In the genomic region with DNA sequence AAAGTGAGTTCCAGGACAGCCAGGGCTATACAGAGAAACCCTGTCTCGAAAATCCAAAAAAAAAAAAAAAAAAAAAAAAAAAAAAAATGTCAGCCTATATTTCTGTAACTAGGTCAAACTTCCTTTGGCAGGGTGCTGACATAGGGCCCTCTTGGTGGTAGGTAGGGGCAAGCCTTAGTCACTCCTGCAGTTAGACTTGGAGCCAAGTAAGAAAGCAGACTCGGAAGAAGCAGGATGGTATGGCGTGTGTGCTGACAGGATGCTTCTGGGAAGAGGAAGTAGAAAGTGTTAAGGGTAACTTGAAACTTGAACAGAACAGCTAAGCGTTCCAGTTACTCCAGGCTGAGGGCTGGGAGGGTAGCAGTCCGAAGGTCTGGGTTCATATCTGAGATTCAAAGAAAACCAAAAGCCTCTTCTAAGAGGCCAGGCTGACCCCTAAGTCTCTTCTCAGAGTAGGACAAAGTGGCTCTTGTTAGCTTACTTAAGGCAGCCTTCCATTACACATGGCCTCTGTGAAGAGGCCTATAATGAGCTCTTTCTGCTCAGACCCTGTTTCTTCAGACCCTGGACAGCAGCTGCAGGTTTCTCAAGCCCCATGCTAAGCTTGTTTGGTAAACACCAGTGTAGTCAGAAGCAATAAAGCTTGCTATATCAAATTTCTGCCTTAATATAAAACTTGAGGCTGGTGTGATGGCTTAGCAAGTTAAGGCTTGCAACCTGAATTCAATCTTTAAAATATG, we compare ENCODE assay signal across 9 mouse cellular contexts. TPM values are rescaled to one million over a fixed set of nuclear protein-coding genes. Genes with fewer than 3 reads are reported as not detected.
DNase-seq lines count a peak whose midpoint lies in the region; ATAC-seq and TF ChIP-seq lines count a peak whose summit lies in the region.
"Had no signal": no experiment of that assay in that cellular context is flagged by ENCODE, and none has a peak within 500 bp of the region (broad histone marks: within the 10 kb centered on the region; RNA-seq: fewer than 3 reads in every experiment).

No protein-coding gene starts in this region.

- H3K27me3 ChIP-seq in embryonic facial prominence, embryonic 12.5 days: no peaks in the 10 kb centered on the region
- H3K27me3 ChIP-seq in embryonic facial prominence, embryonic 10.5 days (replicated peaks; ENCODE audit: low read depth, poor library complexity, severe bottlenecking): no peaks in the 10 kb centered on the region
- H3K27me3 ChIP-seq in embryonic facial prominence, embryonic 15.5 days: no peaks in the 10 kb centered on the region

- peaks cover 89% of the 10 kb centered on the region for H3K36me3 ChIP-seq in embryonic facial prominence, embryonic 12.5 days
- H3K36me3 ChIP-seq in embryonic facial prominence, embryonic 10.5 days (replicated peaks): peaks cover 100% of the 10 kb centered on the region
- H3K36me3 ChIP-seq in embryonic facial prominence, embryonic 15.5 days: peaks cover 74% of the 10 kb centered on the region

- WGBS in embryonic facial prominence, embryonic 12.5 days: 50% methylated on average over 4 of the region's 5 CpGs
- 59% methylated on average over 5 of the region's 5 CpGs for WGBS in embryonic facial prominence, embryonic 10.5 days
- WGBS in embryonic facial prominence, embryonic 15.5 days: 60% methylated on average over 5 of the region's 5 CpGs

- no peak overlapping the region for H3K9ac ChIP-seq in embryonic facial prominence, embryonic 12.5 days
- H3K9ac ChIP-seq in embryonic facial prominence, embryonic 15.5 days: no peak overlapping the region

- no peak overlapping the region for H3K4me3 ChIP-seq in embryonic facial prominence, embryonic 12.5 days
- no peak overlapping the region for H3K4me3 ChIP-seq in embryonic facial prominence, embryonic 10.5 days
- no peak overlapping the region for H3K4me3 ChIP-seq in layer of hippocampus, adult 2 months
- H3K4me3 ChIP-seq in embryonic facial prominence, embryonic 15.5 days (replicated peaks): no peak overlapping the region

- no peaks in the 10 kb centered on the region; the same call in 1 of the 2 replicates for H3K4me1 ChIP-seq in embryonic facial prominence, embryonic 12.5 days
- peaks cover 5% of the 10 kb centered on the region; the same call in 1 of the 2 replicates for H3K4me1 ChIP-seq in embryonic facial prominence, embryonic 10.5 days
- no peaks in the 10 kb centered on the region for H3K4me1 ChIP-seq in embryonic facial prominence, embryonic 15.5 days

- ATAC-seq in embryonic facial prominence, embryonic 12.5 days (ENCODE audit: insufficient number of reproducible peaks, insufficient read depth, low FRiP score, low TSS enrichment): no peak
- no peak for ATAC-seq in embryonic facial prominence, embryonic 15.5 days (ENCODE audit: insufficient number of reproducible peaks, low FRiP score, low TSS enrichment, low read depth)
- ATAC-seq in megakaryocyte, adult 5-6 weeks (ENCODE audit: poor library complexity, severe bottlenecking): peak; percentile 64
- ATAC-seq: activated CD4-positive, CD25-positive, alpha-beta regulatory T cell, adult 4 months had no signal

- no peaks in the 10 kb centered on the region for H3K9me3 ChIP-seq in embryonic facial prominence, embryonic 12.5 days
- H3K9me3 ChIP-seq in embryonic facial prominence, embryonic 10.5 days: no peaks in the 10 kb centered on the region
- H3K9me3 ChIP-seq in embryonic facial prominence, embryonic 15.5 days (replicated peaks): no peaks in the 10 kb centered on the region

- no peak for TF ChIP-seq CTCF in layer of hippocampus, adult 2 months (conservative IDR thresholded peaks at IDR 0.05)

- no peak for DNase-seq in embryonic facial prominence, embryonic 10.5 days (ENCODE audit: low spot score)
- DNase-seq in layer of hippocampus, adult 2 months (ENCODE audit: low spot score in 2 of 2): no peak
- no peak for DNase-seq in layer of hippocampus, adult 9-11 months
- DNase-seq in thymus, postnatal 14 days: no peak
- DNase-seq in layer of hippocampus, postnatal 10 days (ENCODE audit: low spot score in 2 of 2): no peak

- H3K4me2 ChIP-seq in embryonic facial prominence, embryonic 12.5 days (replicated peaks): no peak overlapping the region
- no peak overlapping the region for H3K4me2 ChIP-seq in embryonic facial prominence, embryonic 15.5 days (replicated peaks)

- H3K27ac ChIP-seq in embryonic facial prominence, embryonic 12.5 days: peak overlapping the region; percentile 60
- no peak overlapping the region for H3K27ac ChIP-seq in embryonic facial prominence, embryonic 10.5 days (replicated peaks)
- peak overlapping the region; percentile 69 for H3K27ac ChIP-seq in layer of hippocampus, adult 2 months
- H3K27ac ChIP-seq in embryonic facial prominence, embryonic 15.5 days (replicated peaks): peak overlapping the region; percentile 23; the same call in 1 of the 2 replicates

RNA-seq across cellular contexts. Expression of a gene that starts 17.0 kb away (rescaled TPM):
- polyA plus RNA-seq in embryonic facial prominence, embryonic 12.5 days (2016; fragmentation: Nextera tagmentation; extraction: Ambion mirVana): 40.2 and 41.3 TPM in 2 replicates
- 43.6 and 46.9 TPM in 2 replicates for polyA plus RNA-seq in embryonic facial prominence, embryonic 10.5 days (2016; fragmentation: Nextera tagmentation; extraction: Ambion mirVana)
- total RNA-seq in layer of hippocampus, adult 2 months (2021): 10 to 100 TPM; 34.0 to 36.3 TPM
- 31.1 and 33.2 TPM in 2 replicates for polyA plus RNA-seq in embryonic facial prominence, embryonic 15.5 days (2015; fragmentation: Nextera tagmentation; extraction: Ambion mirVana)
- total RNA-seq in megakaryocyte, adult 5-6 weeks (2015): 5.8 and 8.3 TPM in 2 replicates
- total RNA-seq in megakaryocyte, adult 5-6 weeks (2017): 7.4 and 7.6 TPM in 2 replicates
- 10 to 100 TPM; 33.5 to 34.3 TPM for total RNA-seq in layer of hippocampus, postnatal 10 days (2021)

RNA-seq across cellular contexts. Expression of a gene that starts 31.0 kb away (rescaled TPM):
- polyA plus RNA-seq in embryonic facial prominence, embryonic 12.5 days (2016; fragmentation: Nextera tagmentation; extraction: Ambion mirVana): 229 and 239 TPM in 2 replicates
- polyA plus RNA-seq in embryonic facial prominence, embryonic 10.5 days (2016; fragmentation: Nextera tagmentation; extraction: Ambion mirVana): 198 and 205 TPM in 2 replicates
- total RNA-seq in layer of hippocampus, adult 2 months (2021): 100 to 1,000 TPM; 161 to 162 TPM
- polyA plus RNA-seq in embryonic facial prominence, embryonic 15.5 days (2015; fragmentation: Nextera tagmentation; extraction: Ambion mirVana): 264 and 287 TPM in 2 replicates
- total RNA-seq in megakaryocyte, adult 5-6 weeks (2015): 180 and 218 TPM in 2 replicates
- total RNA-seq in megakaryocyte, adult 5-6 weeks (2017): 91.3 and 119 TPM in 2 replicates
- total RNA-seq in layer of hippocampus, postnatal 10 days (2021): 100 to 1,000 TPM; 190 to 198 TPM
